Mouse (Mus musculus) cerebellum, adult 11 months (tissue): ENCODE data around the gene Gm17428.
"Not testable (repeated sequence)": the region's sequence is repeated elsewhere in the genome, so short reads cannot be mapped to it uniquely, and the experiment has no call there.

Source experiments
- DNase-seq: peaks from one replicate; pipeline ENCODE4 v3.0.0; 2022

Gene Gm17428

GRCm38 (mm10) chr14:54992196-54992595 is 15.5 kb downstream of the Gm17428 start:
- no peak for DNase-seq

DNA sequence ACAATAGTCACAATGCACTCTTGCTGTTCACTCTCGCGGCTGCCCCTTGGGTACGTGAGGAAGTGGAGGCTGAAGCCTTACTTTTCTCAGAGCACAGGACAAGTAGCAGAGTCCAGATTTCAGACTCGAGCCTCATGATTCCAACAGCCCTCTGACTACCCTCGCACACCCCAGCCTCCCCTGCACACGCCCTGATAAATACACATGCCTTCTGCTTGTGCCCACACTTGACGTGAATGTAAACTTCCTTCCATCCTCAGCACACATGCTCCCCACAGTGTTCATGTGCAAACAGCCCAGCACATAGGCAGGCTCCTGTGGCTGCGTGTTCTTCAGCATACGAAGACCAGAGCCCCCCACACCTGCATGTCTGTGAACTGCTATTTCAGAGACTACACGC is 16.9 kb downstream of the Gm17428 start:
- no peak for DNase-seq

DNA sequence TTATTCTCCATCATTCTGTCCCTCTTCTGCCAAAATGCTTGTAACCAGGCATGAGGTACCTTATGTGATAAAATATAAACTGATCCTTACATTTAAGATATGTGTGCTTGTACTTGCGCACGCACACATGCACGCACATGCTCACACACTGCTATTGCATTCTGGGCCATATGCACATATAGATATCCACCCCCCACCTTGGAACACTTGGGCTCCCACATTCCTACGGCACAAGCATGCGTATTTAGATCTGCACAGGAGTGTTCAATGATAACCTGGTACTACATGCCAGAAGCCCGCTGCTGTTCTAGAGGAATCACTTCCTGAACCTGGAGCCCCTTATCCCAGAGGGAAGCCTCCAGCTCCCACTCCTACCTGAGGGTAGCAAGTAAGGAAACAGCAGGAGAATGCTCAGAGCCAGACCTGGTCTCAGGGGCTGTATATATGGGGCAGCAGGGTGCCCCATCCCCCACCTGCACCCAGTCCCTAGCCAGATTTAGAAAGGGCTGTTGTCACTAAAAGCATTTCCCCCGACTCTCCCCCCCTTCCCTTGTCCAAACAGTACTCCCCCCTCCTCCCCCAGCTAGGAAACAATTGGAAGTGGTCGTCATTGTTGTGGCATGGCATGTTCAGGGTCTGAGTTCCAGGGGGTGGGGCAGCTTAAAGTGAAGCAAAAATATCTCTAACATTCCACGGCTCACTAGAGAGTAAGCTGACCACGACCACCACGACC is 17.6 kb downstream of the Gm17428 start, which contains the start of gene Myh7:
Myh7 (minus strand) TSS at position 491 of the 733 bp plus-strand sequence.
- DNase-seq: no peak

DNA sequence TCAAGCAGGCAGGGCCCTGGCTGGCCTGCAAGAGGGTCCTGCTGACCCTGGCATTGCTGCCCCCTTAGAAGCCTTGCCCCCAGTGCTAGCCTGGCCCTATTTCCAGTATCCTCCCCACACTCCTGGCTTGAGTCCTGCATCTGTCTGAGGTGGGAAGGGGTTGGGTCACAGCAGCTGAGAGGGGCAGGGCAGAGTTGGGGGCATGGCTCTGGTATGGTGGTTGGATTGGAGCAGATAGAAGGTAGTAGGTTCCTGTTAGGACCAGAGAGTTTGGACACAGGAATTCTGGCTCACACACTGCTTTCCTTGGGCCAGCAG is 18.1 kb downstream of the Gm17428 start:
- no peak for DNase-seq

DNA sequence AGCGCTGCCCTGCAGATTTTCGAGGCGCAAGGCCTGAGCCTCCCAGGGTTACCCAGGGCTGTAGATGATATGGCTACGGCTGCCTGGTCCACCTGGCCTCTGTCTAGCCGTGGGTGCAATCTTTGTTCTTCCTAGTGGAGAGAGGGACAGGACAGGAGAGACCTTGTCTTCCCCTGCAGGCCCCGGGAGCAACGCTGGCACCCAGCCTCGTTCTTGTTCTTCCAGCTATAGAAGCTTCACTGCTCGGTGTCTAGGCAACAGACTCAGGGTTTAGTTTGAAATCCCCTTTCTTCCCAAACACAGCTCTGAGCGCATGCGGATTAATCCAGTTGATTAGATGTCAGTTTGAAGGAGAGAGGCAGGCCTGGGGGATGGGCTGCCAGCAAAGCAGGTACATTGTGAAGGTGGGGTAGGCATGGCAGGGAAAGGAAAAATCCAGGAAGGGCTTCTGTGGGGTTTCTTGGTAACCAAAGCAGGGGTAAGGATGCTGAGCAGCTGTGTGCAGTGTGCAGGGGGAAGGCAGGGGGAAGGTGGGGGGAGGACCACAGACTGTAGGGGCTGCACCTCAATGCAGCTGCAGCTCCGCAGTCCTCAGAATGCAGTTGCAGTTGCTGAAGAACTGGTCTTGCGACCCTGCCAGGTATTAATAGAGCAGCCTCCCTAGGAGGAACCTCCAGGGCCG is 18.9 kb downstream of the Gm17428 start:
- DNase-seq: no peak

GRCm38 (mm10) chr14:54996793-54997192 is 20.1 kb downstream of the Gm17428 start:
- no peak for DNase-seq

GRCm38 (mm10) chr14:54997297-54997696 is 20.6 kb downstream of the Gm17428 start:
- no peak for DNase-seq

- no peak for DNase-seq
Observed at GRCm38 (mm10) chr14:54998680-54999079, 21.9 kb downstream of the Gm17428 start.

DNA sequence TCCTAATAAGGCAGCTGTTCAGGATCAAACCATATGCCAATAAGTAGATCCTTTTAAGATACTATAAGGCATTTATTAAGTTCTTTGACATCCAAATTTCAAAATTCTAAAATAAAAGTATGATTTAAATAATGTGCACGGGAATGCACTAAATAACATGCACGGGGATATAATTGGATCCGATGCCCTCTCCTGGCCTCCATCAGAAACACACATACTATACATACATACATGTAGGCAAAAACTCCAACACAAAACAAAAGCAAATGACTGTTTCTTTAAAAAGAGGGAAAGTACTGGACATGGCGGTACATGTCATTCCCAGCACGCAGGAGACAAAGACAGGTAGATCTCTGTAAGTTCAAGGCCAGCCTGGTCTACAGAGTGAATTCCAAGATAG is 23.1 kb downstream of the Gm17428 start:
- not testable (repeated sequence) for DNase-seq

GRCm38 (mm10) chr14:55000814-55001213 is 24.1 kb downstream of the Gm17428 start:
- no peak for DNase-seq

GRCm38 (mm10) chr14:55001446-55001845 is 24.7 kb downstream of the Gm17428 start:
- DNase-seq: no peak

- DNase-seq: no peak
Observed at GRCm38 (mm10) chr14:55001938-55002686, 25.4 kb downstream of the Gm17428 start.

DNA sequence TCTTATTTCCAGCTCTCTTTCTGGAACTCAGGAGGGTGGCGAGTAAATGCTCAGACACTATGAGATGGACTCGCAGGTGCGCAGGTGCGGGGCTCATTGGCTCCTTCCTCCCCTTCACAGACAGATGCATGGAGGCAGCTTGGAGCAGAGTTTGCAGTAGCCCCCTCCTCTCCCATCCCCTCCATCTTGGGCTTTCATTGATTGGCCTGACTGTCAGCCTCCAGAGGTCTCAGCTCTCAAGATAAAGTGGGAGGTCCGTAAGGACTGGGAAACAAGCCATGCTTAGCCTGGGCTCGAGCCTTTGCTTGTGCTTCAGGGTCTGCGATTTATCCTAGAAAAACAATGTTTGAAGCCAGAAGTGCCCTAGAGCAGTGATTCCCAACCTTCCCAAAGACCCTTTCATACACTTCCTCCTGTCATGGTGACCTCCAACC is 26.0 kb downstream of the Gm17428 start:
- no peak for DNase-seq

- DNase-seq: no peak
Observed at GRCm38 (mm10) chr14:55003878-55004855, 27.4 kb downstream of the Gm17428 start.

DNA sequence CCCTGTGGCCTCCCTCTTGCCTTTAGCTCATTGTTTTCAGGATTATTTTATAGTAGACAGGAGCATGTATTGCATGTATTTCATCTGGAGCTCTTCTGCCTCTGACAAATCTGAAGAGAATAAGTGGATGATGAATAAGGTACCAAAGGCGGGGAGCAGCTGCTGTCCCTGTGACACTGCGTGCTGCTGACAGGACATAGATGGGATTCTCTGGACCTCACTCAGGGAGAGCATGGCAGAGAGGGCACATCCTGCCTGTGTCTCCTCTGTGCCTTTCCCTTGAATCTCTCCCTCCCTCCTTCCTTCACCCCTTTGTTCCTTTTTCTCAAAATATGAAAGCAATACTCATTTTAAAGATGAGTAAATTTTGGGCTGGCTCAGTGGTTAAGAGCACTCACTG is 28.8 kb downstream of the Gm17428 start:
- DNase-seq: no peak

DNA sequence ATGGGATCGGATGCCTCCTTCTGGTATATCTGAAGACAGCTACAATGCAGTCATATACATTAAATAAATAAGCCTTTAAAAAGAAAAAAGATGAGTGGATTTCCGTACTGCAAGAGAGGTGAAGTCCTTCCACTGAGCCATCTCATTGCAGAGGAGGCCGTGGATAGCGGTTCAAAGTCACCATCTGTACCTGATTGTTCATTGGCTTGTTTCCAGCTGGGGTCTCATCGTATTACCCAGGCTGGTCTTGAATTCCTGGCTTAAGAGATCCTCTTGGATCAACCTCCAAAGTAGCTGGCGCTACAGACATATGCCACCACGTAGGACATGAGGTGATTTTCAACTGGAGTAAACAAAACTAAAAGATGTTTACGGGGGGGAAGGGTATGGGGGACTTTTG is 29.2 kb downstream of the Gm17428 start:
- no peak for DNase-seq

DNA sequence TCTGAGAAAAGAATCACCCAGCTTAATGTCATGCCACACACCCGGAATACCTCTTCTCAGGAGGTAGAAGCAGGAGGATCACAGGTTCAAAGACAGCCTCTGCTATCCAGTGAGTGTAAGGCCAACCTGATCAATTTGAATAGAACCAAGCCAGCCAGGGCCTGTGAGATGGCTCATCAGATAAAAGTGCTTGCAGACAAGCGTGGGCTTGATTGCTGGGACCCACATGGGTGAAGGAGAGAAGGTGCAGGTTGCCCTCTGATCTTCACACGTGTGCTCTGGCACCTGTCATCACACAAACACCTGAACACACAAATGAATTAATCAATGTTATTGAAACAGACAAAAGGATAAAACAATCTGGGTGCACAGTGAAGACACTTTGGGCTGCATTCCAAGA is 29.8 kb downstream of the Gm17428 start:
- DNase-seq: no peak

- no peak for DNase-seq
Observed at GRCm38 (mm10) chr14:55007120-55007908, 30.6 kb downstream of the Gm17428 start.

DNA sequence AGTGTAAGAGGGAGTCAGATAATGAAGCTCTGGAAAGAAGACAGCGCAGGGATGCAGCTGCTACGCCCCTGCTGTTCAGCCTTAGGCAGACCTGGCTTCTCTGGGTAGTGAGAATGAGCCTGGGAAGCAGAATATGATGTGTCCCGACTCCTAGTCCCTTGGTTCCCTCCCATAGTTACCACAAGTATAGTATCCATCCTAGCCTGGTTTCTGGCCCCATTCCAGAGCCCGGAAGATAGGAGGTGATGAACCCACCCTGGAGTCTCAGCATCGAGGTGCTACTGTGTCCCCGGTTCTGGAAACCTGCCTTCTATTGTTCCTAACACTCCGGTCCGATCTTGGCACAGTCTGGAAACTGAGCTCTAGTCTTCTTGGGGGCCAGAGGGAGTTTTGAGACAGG is 31.7 kb downstream of the Gm17428 start:
- DNase-seq: no peak

DNA sequence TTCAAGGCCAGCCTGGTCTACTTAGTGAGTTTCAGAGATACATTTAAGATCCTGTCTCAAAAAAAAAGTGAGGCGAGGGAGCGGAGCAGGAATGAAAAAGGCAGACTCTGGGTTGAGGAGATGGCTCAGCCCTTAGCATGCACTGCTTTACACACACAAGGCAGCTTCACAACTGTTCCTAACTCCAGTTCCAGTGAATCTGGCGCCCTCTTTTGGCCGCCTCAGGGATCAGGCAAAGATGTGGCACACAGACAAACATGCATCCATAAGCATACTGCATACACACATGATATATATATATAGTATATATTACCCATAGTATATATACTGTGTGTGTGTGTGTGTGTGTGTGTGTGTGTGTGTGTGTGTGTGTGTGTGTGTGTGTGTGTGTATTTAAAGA is 34.4 kb downstream of the Gm17428 start:
- DNase-seq: no peak

GRCm38 (mm10) chr14:55014591-55014990 is 37.9 kb downstream of the Gm17428 start:
- no peak for DNase-seq
